ENCODE assay signal across 8 mouse cellular contexts in genomic region chr2:13574801-13575150, GRCm38 (mm10). TPM values are rescaled to one million over a fixed set of nuclear protein-coding genes. Genes with fewer than 3 reads are reported as not detected.
DNase-seq lines count a peak whose midpoint lies in the region; ATAC-seq and TF ChIP-seq lines count a peak whose summit lies in the region.

No protein-coding gene starts in this region.

- TF ChIP-seq POLR2A in olfactory bulb, adult 2 months (IDR thresholded peaks at IDR 0.05; ENCODE audit: insufficient read depth, low read depth, low read length): no peak

- H3K9me3 ChIP-seq in hindbrain, postnatal 0 days (ENCODE audit: low read length): no peaks in the 10 kb centered on the region
- H3K9me3 ChIP-seq in lung, embryonic 15.5 days: no peaks in the 10 kb centered on the region

- no peak for TF ChIP-seq CTCF in hindbrain, postnatal 0 days (IDR thresholded peaks at IDR 0.05; ENCODE audit: low read depth)
- no peak for TF ChIP-seq CTCF in olfactory bulb, adult 2 months (IDR thresholded peaks at IDR 0.05; ENCODE audit: insufficient read depth, low read depth, low read length)

- H3K27me3 ChIP-seq in hindbrain, postnatal 0 days (ENCODE audit: insufficient read depth, low read length): no peaks in the 10 kb centered on the region
- no peaks in the 10 kb centered on the region for H3K27me3 ChIP-seq in lung, embryonic 15.5 days

- peaks cover 4% of the 10 kb centered on the region; the same call in 1 of the 2 replicates for H3K4me1 ChIP-seq in hindbrain, postnatal 0 days (ENCODE audit: insufficient read depth, low read length)
- H3K4me1 ChIP-seq in lung, embryonic 15.5 days: peaks cover 21% of the 10 kb centered on the region
- peaks cover 17% of the 10 kb centered on the region for H3K4me1 ChIP-seq in olfactory bulb, adult 2 months (ENCODE audit: control insufficient read depth, insufficient read depth, low read length)

- ATAC-seq in hindbrain, postnatal 0 days: no peak; the same call in 1 of the 2 replicates
- ATAC-seq in lung, embryonic 15.5 days (ENCODE audit: borderline replicate concordance, extremely low read depth, low FRiP score, low TSS enrichment): peak; percentile 9; the same call in 1 of the 2 replicates

- peaks cover under 1% of the 10 kb centered on the region for H3K36me3 ChIP-seq in hindbrain, postnatal 0 days (ENCODE audit: insufficient read depth, low read length)
- H3K36me3 ChIP-seq in lung, embryonic 15.5 days: peaks cover 22% of the 10 kb centered on the region

- peak overlapping the region; percentile 68 for H3K4me3 ChIP-seq in hindbrain, postnatal 0 days (ENCODE audit: low read length)
- H3K4me3 ChIP-seq in lung, embryonic 15.5 days: peak overlapping the region; percentile 86
- peak overlapping the region; percentile 53 for H3K4me3 ChIP-seq in olfactory bulb, adult 2 months (ENCODE audit: insufficient read depth, low read depth, low read length)

- peak; percentile 33 for DNase-seq in adrenal gland, adult 2 months
- no peak for DNase-seq in adrenal gland, postnatal 4 days (ENCODE audit: low spot score in 2 of 2)
- DNase-seq in adipocyte (ENCODE audit: low spot score): peak; percentile 56
- DNase-seq in gastrocnemius, postnatal 10 days: peak; percentile 41
- peak; percentile 19 for DNase-seq in hindbrain, postnatal 0 days (ENCODE audit: low spot score)
- DNase-seq in frontal cortex, adult 2 months (ENCODE audit: extremely low spot score in 1 of 2, low spot score in 1 of 2): no peak

- H3K4me2 ChIP-seq in hindbrain, postnatal 0 days (ENCODE audit: low read depth, low read length): peak overlapping the region; percentile 61
- peak overlapping the region; percentile 81 for H3K4me2 ChIP-seq in lung, embryonic 15.5 days

- under 1% methylated on average over 21 of the region's 21 CpGs for WGBS in hindbrain, postnatal 0 days
- under 1% methylated on average over 21 of the region's 21 CpGs for WGBS in lung, embryonic 15.5 days
- under 1% methylated on average over 21 of the region's 21 CpGs for WGBS in olfactory bulb, adult 2 months

- H3K27ac ChIP-seq in hindbrain, postnatal 0 days: peak overlapping the region; percentile 86
- peak overlapping the region; percentile 99 for H3K27ac ChIP-seq in lung, embryonic 15.5 days
- H3K27ac ChIP-seq in olfactory bulb, adult 2 months (ENCODE audit: insufficient read depth, low read depth, low read length): no peak overlapping the region

- H3K9ac ChIP-seq in hindbrain, postnatal 0 days (replicated peaks; ENCODE audit: low read length): peak overlapping the region; percentile 55
- H3K9ac ChIP-seq in lung, embryonic 15.5 days: peak overlapping the region; percentile 78

RNA-seq across cellular contexts. Expression of gene Vim, which starts 1.0 kb away (rescaled TPM):
- total RNA-seq in adrenal gland, adult 2 months (2021): 100 to 1,000 TPM; 137 to 269 TPM
- 661 and 728 TPM in 2 replicates for polyA plus RNA-seq in adrenal gland, adult 2 months (2012; rRNA removed)
- 100 to 1,000 TPM; 525 to 537 TPM for total RNA-seq in adrenal gland, postnatal 4 days (2021)
- total RNA-seq in gastrocnemius, postnatal 10 days (2021): 100 to 1,000 TPM; 573 to 685 TPM
- 965 and 1,051 TPM in 2 replicates for total RNA-seq in hindbrain, postnatal 0 days (2014; rRNA removed)
- polyA plus RNA-seq in hindbrain, postnatal 0 days (2015; fragmentation: Nextera tagmentation; extraction: Ambion mirVana): 417 and 451 TPM in 2 replicates
- 856 and 870 TPM in 2 replicates for polyA plus RNA-seq in lung, embryonic 15.5 days (2015; fragmentation: Nextera tagmentation; extraction: Ambion mirVana)
- polyA plus RNA-seq in olfactory bulb, adult 2 months (2012; ENCODE audit: insufficient read depth, insufficient read length, low replicate concordance, missing spikeins): not detected in 2 replicates
- 125 and 135 TPM in 2 replicates for polyA plus RNA-seq in frontal cortex, adult 2 months (2012; rRNA removed)

RNA-seq across cellular contexts. Expression of gene Trdmt1, which starts 30.3 kb away (rescaled TPM):
- total RNA-seq in adrenal gland, adult 2 months (2021): 1 to 10 TPM; 2.4 to 7.8 TPM
- 0.49 and 0.77 TPM in 2 replicates for polyA plus RNA-seq in adrenal gland, adult 2 months (2012; rRNA removed)
- 1 to 10 TPM; 7.8 to 9.4 TPM for total RNA-seq in adrenal gland, postnatal 4 days (2021)
- 1 to 10 TPM; 4.2 to 7.6 TPM for total RNA-seq in gastrocnemius, postnatal 10 days (2021)
- total RNA-seq in hindbrain, postnatal 0 days (2014; rRNA removed): 6.1 and 7.5 TPM in 2 replicates
- polyA plus RNA-seq in hindbrain, postnatal 0 days (2015; fragmentation: Nextera tagmentation; extraction: Ambion mirVana): 6.2 and 6.8 TPM in 2 replicates
- polyA plus RNA-seq in lung, embryonic 15.5 days (2015; fragmentation: Nextera tagmentation; extraction: Ambion mirVana): 16.0 and 16.2 TPM in 2 replicates
- not detected in 2 replicates for polyA plus RNA-seq in olfactory bulb, adult 2 months (2012; ENCODE audit: insufficient read depth, insufficient read length, low replicate concordance, missing spikeins)
- 5.7 and 7.7 TPM in 2 replicates for polyA plus RNA-seq in frontal cortex, adult 2 months (2012; rRNA removed)

Comparison
In these comparisons a context has a peak if more than half of its experiments do, and no peak if none do; other contexts are left out.
1. DNase-seq: peak in adrenal gland, adult 2 months (single experiment), adipocyte (single experiment), gastrocnemius, postnatal 10 days (single experiment) and hindbrain, postnatal 0 days (single experiment); none in adrenal gland, postnatal 4 days (0 of 2) and frontal cortex, adult 2 months (0 of 2).
2. Peak in every context shown above with its lines, with median percentiles within 50 percentile points of each other: H3K4me3 ChIP-seq.